Mouse (Mus musculus): ENCODE results near the gene Clps. TPM values are rescaled to one million over a fixed set of nuclear protein-coding genes. Genes with fewer than 3 reads are reported as not detected.
A peak's percentile ranks its signal among the peaks of the same experiment; 100 is the strongest.

The Clps gene
- total RNA-seq, 4 experiments from 2014 or later: not detected

DNA sequence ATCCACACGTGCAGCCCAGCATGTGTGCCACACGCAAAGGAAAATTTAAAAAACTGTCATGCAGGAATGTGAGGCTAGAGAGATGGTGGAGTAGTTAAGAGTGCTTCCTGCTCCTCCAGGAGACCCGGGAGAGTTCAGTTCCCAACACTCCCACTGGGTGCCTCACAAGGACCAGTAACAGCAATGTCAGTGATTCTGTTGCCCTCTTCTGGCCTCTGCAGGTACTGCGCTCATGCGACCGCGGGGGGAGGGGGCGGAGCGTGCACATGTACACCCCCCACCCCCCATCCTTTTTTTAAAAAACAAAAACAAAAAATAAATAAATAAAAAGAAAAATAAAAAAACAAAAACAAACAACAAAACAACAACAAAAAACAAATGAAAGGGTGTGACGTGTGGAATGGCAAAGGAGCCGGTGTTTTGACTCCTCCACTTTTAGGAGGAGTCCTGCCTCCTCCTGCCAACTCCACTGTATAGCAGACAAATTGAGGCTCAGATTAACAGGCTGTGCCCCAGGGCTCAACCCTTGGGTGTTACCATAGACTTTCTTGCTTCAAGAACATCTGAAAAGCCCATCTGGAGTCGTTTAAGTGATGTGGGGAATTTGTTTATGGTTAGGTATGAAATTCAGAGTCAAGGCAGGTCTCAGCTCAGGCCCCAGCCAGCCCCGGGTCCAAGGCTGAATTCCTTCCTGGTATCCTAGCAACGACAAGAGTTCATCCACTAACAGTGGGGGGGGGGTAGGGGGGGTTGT, 7.3 kb downstream of the Clps start:
- peak; percentile 28 to 47 for DNase-seq (ENCODE audit: low spot score in 2 of 2)

DNA sequence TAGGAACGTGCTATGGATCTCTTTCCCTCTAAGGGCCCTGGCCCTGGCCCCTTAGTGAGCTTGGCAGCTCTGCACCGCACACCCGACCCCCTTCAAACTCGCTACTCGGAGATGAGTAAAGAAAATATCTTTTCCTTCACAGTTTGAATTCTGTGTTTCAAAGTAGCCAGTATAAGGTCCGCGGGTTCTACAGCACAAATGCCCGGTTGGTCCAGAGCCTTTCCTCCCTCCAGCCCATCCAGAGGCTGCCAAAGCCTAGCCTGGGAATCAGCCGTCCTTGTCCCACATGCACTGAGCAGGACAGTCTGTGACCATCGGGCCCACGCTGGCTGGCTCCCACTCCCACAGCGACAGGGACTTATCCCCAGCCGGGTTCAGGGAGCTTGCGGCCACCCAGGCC, 11.5 kb downstream of the Clps start, which contains the start of gene Clpsl2:
TSS of gene Clpsl2 (plus strand) at position 301 of the 400 bp plus-strand sequence.
- DNase-seq (ENCODE audit: low spot score in 2 of 2): no peak

DNA sequence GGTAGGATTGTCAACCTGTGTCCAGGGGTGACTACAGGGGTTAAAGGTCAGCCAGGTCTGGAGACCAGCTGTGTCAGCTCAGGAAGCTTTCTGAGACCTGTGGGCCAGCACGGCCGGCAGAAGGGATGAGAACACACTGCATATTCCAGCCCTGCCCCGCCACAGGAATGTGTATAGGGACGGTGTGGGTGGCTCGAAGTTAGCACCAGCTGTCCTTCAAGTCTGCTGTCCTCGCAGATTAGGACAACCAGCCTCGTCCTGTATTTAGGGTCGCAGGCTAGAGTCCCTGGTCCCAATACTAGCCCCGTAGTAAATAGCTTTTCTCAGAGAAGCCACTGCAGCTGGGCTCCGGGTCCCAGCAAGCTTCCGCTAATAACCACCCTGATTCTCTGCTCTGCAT, 12.0 kb downstream of the Clps start:
- DNase-seq (ENCODE audit: low spot score in 2 of 2): no peak

DNA sequence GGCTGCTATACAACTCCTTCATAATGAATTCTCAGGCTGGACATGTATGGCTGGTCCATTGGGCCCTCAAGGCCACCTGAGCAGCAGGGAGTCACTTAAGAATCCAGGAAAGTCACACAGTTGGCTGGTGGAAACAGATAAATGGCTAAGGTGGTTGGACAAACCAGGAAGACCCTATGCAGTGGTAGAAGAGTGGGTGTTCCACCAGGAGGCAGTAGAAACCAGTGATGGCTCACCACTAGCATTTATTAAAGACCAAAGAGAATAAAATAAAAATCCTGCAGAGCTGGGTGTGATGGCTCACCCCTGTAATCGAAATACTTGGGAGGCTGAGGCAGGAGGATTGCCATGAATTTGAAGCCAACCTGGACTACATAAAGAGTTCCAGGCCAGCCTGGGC, 13.6 kb downstream of the Clps start:
- no peak for DNase-seq (ENCODE audit: low spot score in 2 of 2)

DNA sequence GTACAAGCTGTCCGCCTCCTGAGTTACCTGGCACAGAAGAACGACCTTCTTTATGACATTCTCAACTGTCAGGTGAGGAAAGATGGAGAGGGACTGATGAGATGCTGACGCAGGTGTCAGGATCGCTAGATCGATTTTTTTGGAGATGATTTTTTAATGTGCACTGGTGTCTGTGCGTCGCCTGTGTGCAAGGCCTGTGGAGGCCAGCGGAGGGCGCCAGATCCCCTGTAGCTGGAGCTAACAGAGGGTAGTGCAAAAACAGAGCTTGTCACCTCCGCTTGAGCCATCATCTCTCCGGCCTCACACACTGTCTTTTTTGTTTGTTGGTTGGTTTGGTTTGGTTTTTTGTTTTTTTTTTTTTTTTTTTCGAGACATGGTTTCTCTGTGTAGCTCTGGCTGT, 22.7 kb downstream of the Clps start:
- no peak for DNase-seq (ENCODE audit: low spot score in 2 of 2)

DNA sequence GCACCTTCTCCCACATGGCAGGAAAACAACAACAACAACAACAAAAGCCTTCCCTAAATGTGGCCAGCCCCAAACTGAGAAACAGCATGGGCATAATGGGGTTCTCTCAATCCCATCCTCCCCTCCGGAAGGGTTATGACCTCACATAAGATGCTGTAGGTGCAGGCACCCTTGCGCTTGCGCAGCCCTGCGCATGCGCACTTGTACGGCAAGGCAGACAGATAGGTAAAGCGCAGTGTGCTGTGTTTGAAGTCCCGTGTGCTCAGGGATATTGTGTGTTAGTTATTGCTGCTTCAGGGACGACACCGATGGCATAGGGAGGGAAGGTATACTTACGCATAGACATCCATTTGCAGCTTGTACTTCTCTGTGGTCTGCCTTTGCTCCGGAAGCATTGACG, 27.2 kb downstream of the Clps start:
- no peak for DNase-seq (ENCODE audit: low spot score in 2 of 2)

DNA sequence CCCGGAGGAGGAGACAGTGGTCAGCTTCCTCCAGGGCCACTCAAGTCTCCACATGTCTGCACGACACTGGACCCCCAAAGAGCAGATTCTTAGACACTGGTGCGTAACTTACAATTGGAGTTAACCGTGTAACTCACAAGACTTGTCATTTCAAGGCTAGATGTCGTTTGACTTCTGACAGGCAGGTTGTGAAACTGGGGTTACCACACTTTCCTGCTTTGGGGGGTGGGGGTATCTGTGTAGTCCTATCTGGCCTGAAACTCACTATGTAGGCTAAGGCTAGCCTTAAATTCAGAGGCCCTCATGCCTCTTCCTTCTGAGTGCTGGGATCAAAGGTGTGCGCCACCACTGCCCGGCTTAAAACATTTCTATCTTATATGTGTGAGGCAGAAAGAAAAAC, 28.0 kb downstream of the Clps start:
- no peak for DNase-seq (ENCODE audit: low spot score in 2 of 2)

DNA sequence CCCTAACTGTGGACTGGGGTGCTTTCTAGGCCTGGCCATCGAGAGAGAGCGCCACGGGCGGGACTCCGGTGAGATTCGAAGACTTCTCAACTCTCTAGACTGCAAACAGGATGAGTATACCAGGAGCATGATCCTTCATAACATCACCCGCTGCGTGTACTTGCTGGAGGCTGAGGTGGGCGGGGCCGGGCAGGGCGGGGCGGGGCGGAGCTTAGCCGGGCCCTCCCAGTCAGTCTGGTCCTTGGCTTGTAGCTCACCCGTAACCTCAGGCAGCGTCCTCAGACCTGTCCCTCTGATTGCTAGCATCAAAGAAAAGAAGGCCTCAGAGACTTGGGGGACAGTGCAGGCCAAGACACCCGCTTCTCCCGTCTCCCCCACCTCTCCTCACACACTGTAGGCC, 28.6 kb downstream of the Clps start:
- no peak for DNase-seq (ENCODE audit: low spot score in 2 of 2)

DNA sequence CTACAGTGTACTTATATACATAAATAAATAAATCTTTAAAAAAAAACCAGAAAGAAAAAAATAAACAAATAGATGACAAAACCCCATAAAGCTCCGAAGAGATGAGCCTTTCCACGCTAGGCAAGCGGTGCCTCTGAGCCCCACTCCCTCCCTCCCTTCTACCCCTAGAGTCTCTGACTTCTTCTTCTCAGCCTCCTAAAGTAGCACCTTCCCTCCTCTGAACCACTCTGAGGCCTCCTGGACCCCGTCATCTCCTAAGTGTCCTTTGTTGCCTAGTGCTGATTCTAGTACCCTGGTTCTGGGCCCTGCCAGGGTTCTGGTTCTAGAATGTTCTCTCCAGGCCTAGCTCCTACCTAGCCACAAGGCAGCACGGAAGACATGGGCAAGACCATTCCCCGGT, 30.1 kb downstream of the Clps start, which contains the start of gene Armc12:
TSS of gene Armc12 (plus strand) at position 301 of the 400 bp plus-strand sequence.
- DNase-seq (ENCODE audit: low spot score in 2 of 2): no peak

DNA sequence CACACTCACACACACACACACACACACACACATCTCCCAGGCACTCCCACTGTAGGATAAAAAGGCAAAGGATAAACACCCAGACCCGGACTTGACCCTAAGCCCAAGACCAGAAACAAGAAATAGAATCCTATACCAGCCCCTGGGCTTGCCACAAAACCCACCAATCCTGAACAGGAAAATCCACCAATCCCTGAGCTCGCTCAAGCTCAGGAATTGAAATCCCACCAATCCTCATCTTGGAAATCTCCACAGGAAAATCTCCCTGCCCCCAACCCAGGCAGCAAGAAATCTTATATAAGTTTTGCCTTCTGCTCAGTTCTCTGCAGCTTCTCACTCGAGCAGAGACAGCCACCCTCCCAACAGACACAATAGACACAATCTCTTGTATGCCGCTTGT, 31.4 kb downstream of the Clps start:
- DNase-seq (ENCODE audit: low spot score in 2 of 2): no peak

DNA sequence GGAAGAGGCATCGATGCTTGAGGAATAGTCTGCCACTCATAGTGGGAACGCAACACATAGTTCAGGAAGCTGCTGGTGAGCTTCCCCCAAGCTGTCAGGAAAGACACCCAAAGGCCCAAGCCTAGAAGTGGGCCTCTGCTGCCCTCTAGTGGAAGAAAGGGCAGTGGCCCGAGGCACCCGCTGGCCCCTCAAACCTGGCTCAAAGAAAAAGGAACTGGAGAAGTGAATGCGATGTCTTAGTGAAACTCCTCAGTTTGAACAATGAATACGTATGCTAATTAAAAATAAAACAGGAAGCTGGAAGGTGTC, 32.6 kb downstream of the Clps start:
- DNase-seq (ENCODE audit: low spot score in 2 of 2): peak; percentile 74 to 78

DNA sequence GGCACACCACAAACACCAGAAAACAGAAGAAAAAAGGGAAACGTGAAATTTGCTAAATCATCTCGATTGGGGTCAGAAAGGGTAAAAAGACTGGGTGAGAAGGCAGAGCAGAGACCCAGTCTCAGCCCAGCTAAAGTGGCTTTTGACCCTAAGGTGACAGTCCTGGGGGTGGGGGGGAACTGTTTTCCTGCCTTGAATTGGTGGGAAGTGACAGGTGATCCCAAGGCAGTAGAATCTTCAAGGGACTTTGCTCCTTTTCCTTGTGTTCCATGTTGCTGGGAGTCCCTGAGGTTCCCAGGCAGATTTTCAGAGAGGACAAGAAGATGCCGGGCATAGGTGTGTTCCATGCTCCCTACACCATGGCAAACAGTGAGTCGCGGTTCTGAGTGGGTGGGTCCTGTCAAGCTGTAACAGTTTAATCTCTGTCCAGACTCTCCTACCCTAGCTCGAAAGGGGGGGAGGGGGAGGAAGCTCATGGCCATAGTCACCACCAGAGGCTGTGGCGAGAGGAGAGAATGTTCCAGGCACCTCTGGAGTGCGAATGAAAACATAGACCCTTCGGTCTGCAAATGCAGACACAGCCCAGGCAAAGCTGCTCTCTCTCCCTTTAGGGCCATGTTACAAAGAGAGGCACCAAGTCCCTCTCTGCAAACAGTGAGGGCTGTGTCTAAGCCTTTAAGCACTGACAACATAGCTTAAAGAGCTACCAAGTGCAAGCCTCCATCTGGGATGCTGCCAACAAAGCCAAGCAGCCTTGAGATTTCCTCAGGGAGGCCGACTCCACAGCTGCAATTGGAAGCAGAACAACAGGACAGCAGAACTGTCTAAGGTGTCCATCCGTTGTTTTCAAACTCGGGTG, 33.2 kb downstream of the Clps start:
- DNase-seq (ENCODE audit: low spot score in 2 of 2): peak; percentile 22 to 33

DNA sequence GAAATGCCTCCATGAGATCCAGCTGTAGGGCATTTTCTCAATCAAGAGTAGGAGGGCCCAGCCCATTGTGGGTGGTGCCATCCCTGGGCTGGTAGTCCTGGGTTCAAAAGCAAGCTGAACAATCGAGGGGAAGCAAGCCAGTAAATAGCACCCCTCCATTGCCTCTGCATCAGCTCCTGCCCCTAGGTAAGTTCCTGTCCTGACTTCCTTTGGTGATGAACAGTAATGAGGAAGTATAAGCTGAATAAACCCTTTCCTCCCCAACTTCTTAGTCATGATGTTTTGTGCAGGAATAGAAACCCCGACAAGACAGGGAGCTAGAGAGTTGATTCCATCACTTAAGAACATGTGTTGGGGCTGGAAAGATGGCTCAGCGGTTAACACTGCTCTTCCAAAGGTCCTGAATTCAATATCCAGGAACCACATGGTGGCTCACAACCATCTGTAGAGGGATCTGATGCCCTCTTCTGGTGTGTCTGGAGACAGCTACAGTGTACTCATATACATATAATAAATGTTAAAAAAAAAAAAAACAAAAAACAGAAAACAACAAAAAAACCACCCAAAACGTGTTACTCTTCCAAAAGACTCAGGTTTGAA, 35.6 kb downstream of the Clps start:
- no peak for DNase-seq (ENCODE audit: low spot score in 2 of 2)

DNA sequence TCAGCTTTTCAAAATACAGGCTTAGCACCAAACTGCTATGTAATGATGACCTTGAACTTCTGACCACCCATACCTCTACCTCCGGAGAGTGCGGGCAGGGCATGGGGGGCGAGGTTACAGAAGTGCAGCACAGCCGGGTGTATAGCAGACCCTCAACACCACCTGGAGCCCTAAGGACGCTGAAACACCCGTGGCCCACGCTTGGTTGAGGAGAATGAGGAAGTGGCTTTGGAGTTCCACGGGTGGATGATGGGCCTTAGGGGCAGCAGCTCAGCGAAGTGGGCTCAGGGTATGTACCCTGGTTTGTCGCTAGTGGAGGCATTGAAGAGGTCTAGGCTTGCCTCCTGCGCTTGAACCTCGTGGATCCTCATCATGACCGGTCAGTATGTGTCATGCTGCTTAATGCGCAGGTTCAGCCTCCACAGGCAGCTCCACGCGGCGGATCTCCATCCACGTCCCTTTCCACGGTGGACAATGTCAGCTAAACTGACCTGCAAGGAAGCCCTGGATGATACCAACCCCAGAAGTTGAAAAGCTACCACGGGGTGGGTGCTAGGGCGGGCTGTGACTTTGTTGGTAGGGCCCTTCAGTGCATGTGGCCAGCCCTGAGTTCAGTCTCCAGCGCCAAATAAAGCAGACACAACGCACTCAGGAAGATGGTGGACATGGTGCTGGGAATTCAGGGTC, 36.4 kb downstream of the Clps start:
- DNase-seq (ENCODE audit: low spot score in 2 of 2): no peak

DNA sequence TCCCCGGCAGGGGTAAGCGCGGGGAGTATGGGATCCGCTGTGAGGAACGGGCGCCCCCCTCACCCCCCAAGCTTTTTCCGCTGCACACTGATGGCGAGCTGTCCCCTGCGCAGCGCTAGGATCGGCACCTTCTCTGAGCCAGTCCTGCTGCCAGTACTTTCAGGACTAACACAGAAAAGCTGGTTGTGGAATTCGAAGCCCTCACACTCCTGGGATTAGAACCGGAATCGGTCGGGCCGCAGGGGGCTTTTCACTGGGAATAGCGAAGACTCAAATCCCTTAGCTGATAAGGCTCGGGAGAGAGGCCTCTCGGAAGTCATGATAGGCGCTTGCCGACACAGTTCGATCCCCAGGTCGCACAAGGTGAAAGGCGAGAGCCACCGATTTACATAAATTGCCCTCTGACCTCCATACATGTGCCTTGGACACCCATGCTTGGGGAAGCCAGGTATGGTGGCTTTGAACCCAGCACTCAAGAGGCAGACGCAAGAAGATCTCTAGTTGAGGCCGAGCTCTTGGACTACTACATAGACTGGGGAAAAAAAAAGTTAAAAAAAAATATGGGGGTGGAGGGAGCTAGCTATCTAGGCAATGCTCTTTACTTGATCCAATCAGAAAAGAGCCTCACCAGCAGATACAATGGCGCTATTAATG, 37.1 kb downstream of the Clps start:
- no peak for DNase-seq (ENCODE audit: low spot score in 2 of 2)

DNA sequence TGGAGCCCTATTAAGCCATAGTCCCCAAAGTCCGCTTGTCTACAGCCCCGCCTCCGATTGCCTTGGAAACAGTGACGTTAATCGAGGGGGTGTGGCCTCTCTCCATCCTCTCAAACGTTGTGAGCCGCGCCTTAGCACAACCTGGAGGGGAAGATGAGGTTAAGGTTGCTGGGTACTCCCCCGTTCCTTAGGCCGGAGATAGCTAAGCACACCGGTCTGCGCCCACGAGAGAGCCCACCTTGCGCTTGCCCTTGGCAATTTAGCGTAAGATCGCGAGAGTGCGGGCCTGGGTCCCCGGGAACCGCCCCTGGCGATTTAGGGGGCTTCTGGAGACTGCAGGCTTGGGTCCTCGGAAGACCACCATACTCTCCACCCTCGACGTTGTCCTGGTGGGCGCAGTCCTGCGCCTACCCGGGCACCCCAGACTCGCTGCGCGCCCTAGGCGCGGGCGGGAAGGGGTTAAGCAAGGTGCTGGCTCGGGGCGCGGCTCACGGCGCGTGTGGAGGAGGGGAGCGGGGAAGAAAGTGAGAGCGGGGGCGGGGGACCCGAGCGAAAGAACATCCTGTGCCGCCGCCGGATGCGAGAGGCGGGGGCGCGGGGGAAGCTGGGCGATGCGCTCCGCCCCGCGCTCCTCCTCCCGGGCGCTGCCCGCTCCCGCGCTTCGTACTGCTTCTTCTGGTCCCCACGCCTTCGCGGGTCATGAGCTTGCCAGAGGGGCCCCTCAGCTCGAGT, 37.8 kb downstream of the Clps start:
- peak; percentile 89 to 96 for DNase-seq (ENCODE audit: low spot score in 2 of 2)

DNA sequence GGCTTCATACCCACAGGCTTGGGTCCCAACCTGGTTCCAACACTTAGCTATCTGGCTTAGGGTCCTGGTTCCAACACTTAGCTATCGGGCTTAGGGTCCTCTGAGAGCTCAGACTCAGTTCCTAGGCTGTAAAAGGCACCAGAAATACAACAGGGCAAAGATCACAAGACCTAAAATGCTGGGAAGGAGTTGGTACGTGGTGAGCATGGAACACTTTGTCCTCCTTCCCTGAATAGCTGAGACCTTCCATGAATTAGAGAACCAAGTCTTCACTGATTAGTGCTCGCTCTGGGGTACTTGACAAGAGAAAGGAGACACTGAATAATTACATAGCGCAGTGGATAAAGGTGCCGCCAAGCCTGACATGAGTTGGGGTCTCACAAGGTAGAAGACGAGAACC, 38.6 kb downstream of the Clps start:
- DNase-seq (ENCODE audit: low spot score in 2 of 2): peak in 1 of 2 experiments; percentile 14

DNA sequence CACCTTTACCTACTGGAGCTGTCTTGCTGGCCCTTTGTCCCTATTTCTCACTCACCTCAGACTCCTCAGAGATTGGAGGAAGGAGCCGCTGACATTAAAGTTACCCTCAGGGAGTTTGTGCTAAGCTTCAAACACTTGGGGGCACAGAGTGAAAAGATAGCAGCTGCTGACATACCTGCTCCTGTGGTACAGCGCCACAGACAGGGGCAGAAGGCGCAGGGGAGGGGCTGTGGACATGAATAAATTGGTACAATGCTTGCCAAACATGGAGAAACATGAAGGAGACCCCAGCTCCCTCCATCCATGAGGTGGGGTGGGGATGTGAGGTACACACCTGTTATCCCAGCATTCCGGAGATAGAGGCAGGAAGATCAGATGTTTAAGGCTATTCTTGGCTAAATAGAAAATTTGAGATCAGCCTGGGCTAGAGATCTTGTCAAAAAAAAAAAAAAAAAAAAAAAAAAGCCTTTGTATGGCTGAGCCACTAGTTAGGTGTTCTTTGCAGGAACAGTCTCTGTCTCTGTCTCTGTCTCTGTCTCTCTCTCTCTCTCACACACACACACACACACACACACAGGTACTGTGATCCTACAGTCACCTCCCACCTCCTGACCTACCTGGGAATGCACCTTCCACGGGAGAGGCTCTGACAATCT, 39.4 kb downstream of the Clps start:
- no peak for DNase-seq (ENCODE audit: low spot score in 2 of 2)

DNA sequence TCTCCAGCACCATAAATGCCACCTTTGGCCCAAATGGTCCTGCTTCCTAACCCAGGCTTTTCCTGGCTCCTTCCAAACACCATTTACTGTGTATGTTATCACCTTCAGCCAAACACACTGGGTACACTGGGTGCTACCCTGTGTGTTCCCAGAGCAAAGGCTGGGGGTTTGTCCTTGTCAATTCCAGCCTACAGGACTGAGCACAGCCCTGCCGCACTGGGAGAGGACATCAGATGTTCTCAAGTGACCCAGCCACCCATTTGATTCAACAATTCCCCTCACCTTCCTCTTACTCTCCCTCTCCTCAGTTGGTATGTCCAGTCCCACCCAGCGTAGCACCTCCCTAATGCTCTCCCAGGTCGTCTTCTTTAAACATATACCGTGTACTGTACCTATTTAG, 40.0 kb downstream of the Clps start:
- no peak for DNase-seq (ENCODE audit: low spot score in 2 of 2)

DNA sequence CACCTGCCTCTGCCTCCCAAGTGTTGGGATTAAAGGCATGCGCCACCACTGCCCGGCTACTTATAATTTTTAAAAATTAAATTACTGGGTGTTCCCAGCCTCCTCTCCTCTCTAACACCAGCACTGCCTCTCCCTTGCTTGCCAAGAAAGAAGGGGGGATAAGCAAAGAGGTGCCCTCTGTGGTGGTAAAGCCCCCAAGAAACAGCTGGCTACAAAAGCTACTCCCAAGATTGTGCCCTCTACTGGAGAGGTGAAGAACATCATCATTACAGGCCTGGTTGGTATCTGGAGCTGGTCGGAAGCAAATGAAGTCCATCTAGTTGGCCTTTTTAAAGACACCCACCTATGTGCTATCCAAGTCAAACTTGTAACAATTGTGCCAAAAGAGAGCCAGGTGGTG, 40.7 kb downstream of the Clps start:
- no peak for DNase-seq (ENCODE audit: low spot score in 2 of 2)
